Mouse (Mus musculus): ENCODE data around the gene Spa17. TPM values are rescaled to one million over a fixed set of nuclear protein-coding genes. Genes with fewer than 3 reads are reported as not detected.

Gene Spa17
- total RNA-seq, 2 experiments from 2014 or later, result 1.9 to 2.2 TPM

- intact Hi-C loops (cut with DNase I; ENCODE audit: low total_unique reads), result no loop called here
- DNase-seq, result no peak
Measured at GRCm38 (mm10) chr9:37624502-37624901, 11.0 kb upstream of the Spa17 start.

GRCm38 (mm10) chr9:37623981-37624380 lies 10.5 kb upstream of the Spa17 start:
- intact Hi-C loops (cut with DNase I; ENCODE audit: low total_unique reads), result no loop called here
- no peak for DNase-seq

GRCm38 (mm10) chr9:37621290-37621689 lies 7.8 kb upstream of the Spa17 start:
- intact Hi-C loops (cut with DNase I; ENCODE audit: low total_unique reads), result no loop called here
- DNase-seq, result no peak

GRCm38 (mm10) chr9:37616770-37617169 lies 3.2 kb upstream of the Spa17 start:
- intact Hi-C loops (cut with DNase I; ENCODE audit: low total_unique reads), result no loop called here
- DNase-seq, result no peak

- intact Hi-C loops (cut with DNase I; ENCODE audit: low total_unique reads), result loop anchor here (2.0 kb wide), 1 partner anchor 154 kb away; no protein-coding TSS in a partner anchor
Measured at GRCm38 (mm10) chr9:37615220-37615619, 1.7 kb upstream of the Spa17 start.

GRCm38 (mm10) chr9:37614316-37614715 lies 794 bp upstream of the Spa17 start:
- intact Hi-C loops (cut with DNase I; ENCODE audit: low total_unique reads), result loop anchor here (2.0 kb wide), 1 partner anchor 154 kb away; no protein-coding TSS in a partner anchor
- no peak for DNase-seq

More at GRCm38 (mm10) chr9:37615220-37615619, 1.7 kb upstream of the Spa17 start:
- no peak for DNase-seq

- intact Hi-C loops (cut with DNase I; ENCODE audit: low total_unique reads), result loop anchor here (2.0 kb wide), 1 partner anchor 153 kb away; no protein-coding TSS in a partner anchor
- no peak for DNase-seq
Measured at GRCm38 (mm10) chr9:37613911-37614280, 374 bp upstream of the Spa17 start.

- no peak for DNase-seq
- intact Hi-C loops (cut with DNase I; ENCODE audit: low total_unique reads), result no loop called here
Measured at GRCm38 (mm10) chr9:37609558-37609957, 4.0 kb downstream of the Spa17 start.

GRCm38 (mm10) chr9:37605089-37605488 lies 8.4 kb downstream of the Spa17 start:
- no peak for DNase-seq
- intact Hi-C loops (cut with DNase I; ENCODE audit: low total_unique reads), result no loop called here

- DNase-seq, result no peak
- intact Hi-C loops (cut with DNase I; ENCODE audit: low total_unique reads), result no loop called here
Measured at GRCm38 (mm10) chr9:37600538-37601205, 12.8 kb downstream of the Spa17 start.

GRCm38 (mm10) chr9:37598637-37599036 lies 14.9 kb downstream of the Spa17 start:
- no peak for DNase-seq
- intact Hi-C loops (cut with DNase I; ENCODE audit: low total_unique reads), result no loop called here

- intact Hi-C loops (cut with DNase I; ENCODE audit: low total_unique reads), result no loop called here
Measured at GRCm38 (mm10) chr9:37595570-37595969, 18.0 kb downstream of the Spa17 start.

GRCm38 (mm10) chr9:37593690-37594089 lies 19.8 kb downstream of the Spa17 start:
- intact Hi-C loops (cut with DNase I; ENCODE audit: low total_unique reads), result no loop called here

More at GRCm38 (mm10) chr9:37595570-37595969, 18.0 kb downstream of the Spa17 start:
- DNase-seq, result no peak

GRCm38 (mm10) chr9:37592633-37593032 lies 20.9 kb downstream of the Spa17 start:
- intact Hi-C loops (cut with DNase I; ENCODE audit: low total_unique reads), result no loop called here
- DNase-seq, result no peak

More at GRCm38 (mm10) chr9:37593690-37594089, 19.8 kb downstream of the Spa17 start:
- DNase-seq, result no peak

- no peak for DNase-seq
- intact Hi-C loops (cut with DNase I; ENCODE audit: low total_unique reads), result no loop called here
Measured at GRCm38 (mm10) chr9:37592025-37592424, 21.5 kb downstream of the Spa17 start.

- DNase-seq, result no peak
- intact Hi-C loops (cut with DNase I; ENCODE audit: low total_unique reads), result no loop called here
Measured at GRCm38 (mm10) chr9:37590381-37590780, 23.1 kb downstream of the Spa17 start.

- intact Hi-C loops (cut with DNase I; ENCODE audit: low total_unique reads), result no loop called here
- DNase-seq, result no peak
Measured at GRCm38 (mm10) chr9:37586718-37587117, 26.8 kb downstream of the Spa17 start.

- no peak for DNase-seq
- intact Hi-C loops (cut with DNase I; ENCODE audit: low total_unique reads), result no loop called here
Measured at GRCm38 (mm10) chr9:37583594-37583993, 29.9 kb downstream of the Spa17 start.

GRCm38 (mm10) chr9:37576436-37576930 lies 37.0 kb downstream of the Spa17 start:
- intact Hi-C loops (cut with DNase I; ENCODE audit: low total_unique reads), result no loop called here
- no peak for DNase-seq

- no peak for DNase-seq
- intact Hi-C loops (cut with DNase I; ENCODE audit: low total_unique reads), result no loop called here
Measured at GRCm38 (mm10) chr9:37572204-37572876, 41.2 kb downstream of the Spa17 start.

Measured in gastrocnemius, postnatal 14 days (tissue).